Mouse (Mus musculus): ENCODE measurements around the gene Serpinf2.
"Not testable (repeated sequence)": the region's sequence is repeated elsewhere in the genome, so short reads cannot be mapped to it uniquely, and the experiment has no call there.

The Serpinf2 gene

DNA sequence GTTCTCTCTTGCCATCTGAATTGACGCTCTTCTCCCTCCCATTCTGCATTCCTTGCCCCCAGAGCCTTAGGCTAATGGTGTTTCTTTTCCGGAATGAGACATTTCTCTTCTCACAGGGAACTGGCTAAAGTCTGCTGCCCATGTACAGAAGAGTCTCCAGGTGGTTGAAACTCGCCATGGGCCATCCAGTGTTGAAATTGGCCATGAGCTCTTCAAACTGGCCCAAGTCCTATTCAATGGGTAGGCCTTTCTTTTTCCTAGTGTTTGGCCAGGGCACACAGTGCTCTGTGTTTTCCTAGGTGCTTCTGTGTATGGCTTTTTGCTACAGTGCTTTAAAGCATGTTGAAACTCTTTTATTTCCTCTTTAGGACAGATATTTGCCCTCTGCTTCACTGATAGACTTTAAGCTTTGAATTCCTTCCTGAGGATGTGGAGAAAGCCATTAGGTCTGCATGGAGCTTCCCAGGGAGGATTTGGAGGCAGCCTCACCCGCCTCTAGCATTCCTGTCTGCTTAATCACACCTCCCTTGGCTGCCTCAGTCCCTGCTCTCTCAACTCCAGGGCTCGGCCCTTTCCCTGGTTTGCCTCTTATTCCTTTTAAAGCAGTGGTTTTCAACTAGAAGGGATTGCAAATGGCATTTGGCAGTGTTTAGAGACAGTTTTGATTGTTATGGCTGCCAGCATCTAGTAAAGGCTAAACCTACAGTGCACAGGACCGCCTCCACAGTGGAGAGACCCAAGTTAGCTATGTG is 35.9 kb downstream of the Serpinf2 start:
- ATAC-seq (ENCODE audit: insufficient number of reproducible peaks, low FRiP score, low TSS enrichment) = no peak

DNA sequence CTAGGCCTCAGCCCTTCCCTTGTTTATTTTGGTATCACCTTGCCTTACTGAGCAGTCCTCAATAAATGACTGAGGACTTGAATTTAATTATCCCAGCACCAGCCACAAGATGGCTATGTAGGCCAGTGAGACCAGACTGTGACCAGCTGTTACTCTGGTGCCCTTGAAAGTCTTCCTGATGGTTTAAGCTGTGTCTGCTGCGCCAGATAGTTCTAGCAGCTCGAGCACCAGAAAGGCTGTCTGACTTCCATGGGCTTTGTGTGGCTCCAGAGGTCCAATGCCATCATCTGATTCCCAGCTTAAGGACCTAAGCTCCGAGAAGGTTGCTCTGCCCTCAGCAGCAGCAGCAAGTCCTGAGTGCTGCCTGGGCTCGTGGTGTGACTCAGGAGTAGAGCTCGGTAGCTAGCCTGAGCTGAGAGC is 37.1 kb downstream of the Serpinf2 start:
- 0 out of 2 replicates have a peak, but pooled peaks have one; percentile 26 for ATAC-seq (ENCODE audit: insufficient number of reproducible peaks, low FRiP score, low TSS enrichment)

DNA sequence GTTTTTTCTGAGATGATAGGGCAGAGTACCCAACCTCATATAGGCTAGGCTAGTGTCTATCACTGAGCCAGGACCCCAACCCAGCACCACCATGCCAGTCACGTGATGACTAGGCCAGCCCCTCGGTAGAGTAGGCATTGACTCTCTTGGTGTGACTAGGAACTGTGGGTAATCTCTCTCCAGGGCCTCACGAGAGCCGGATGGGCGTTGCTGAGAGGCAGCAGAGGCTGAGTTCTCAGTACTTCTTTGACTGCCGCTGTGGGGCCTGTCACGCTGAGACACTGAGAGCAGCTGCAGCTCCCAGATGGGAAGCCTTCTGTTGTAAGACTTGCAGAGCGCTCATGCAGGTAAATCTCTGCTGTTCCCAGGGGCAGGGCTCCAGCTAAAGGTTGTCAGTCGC is 39.3 kb downstream of the Serpinf2 start:
- no peak for ATAC-seq (ENCODE audit: insufficient number of reproducible peaks, low FRiP score, low TSS enrichment)

DNA sequence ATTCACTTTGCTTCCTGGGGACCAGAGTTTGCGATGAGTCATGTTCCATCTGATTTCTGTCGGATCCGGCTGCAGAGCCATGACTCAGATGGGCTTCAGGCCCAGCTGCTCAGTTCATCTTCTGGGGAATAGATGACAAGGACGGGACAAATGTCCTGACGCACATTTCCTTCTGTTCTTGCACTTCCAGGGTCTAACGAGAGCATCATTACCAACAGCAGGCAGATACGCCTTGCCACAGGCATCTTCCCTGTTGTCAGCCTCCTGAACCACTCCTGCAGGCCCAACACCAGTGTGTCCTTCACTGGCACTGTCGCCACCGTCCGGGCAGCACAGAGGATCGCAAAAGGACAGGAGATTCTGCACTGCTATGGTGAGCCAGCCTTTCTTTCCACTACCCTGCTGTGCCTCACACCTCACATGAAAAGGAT is 40.0 kb downstream of the Serpinf2 start:
- no peak for ATAC-seq (ENCODE audit: insufficient number of reproducible peaks, low FRiP score, low TSS enrichment)

DNA sequence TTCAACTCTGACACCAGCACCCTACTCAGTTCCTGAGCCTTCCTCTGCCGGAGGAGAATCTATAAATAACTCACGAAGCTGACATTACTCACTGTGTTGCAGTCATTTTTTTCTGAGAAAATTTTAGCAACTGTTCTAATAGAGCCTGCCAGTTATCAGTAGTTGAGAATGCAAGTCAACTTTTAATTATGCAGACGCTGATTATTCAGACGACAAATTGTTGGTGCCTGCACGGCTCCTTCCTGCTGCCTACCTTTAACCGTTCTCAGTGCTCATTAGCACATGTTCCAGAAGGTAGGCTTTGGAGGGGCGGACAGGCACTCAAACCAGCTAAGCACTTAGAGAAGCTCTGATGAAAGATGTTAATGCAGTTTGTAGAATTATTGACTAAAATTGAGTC is 41.9 kb downstream of the Serpinf2 start:
- no peak for ATAC-seq (ENCODE audit: insufficient number of reproducible peaks, low FRiP score, low TSS enrichment)

DNA sequence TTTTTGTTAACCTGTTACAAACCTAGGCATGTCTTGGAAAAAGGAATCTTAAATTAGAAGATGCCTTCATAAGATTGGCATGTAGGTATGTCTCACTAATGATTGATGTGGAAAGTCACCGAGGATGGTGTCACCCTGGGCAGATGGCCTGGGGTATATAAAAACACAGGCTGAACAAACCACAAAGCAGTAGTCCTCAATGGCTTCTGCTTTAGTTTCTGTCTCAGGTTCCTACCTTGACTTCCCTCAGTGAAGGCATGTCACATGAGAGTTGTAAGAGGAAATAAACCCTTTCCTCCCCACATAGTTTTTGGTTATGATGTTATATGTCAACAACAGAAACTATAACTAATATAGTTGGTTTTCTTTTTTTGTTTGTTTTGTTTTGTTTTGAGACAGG is 43.8 kb downstream of the Serpinf2 start:
- ATAC-seq (ENCODE audit: insufficient number of reproducible peaks, low FRiP score, low TSS enrichment) = no peak

DNA sequence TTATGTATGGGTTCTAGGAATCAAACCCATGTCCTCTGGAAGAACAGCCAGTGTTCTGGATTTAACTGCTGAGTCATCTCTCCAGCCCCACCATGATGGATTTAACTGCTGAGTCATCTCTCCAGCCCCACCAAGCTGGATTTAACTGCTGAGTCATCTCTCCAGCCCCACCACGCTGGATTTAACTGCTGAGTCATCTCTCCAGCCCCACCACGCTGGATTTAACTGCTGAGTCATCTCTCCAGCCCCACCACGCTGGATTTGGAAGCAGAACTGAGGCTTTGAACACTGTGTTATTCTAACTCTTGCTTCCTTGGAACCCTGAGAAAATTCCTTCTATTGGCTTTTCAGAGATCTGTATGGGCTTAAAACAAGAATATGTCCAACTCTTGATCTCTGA is 55.9 kb downstream of the Serpinf2 start:
- ATAC-seq (ENCODE audit: insufficient number of reproducible peaks, low FRiP score, low TSS enrichment) = not testable (repeated sequence)

Measured in cerebellum, adult (tissue).